In genomic region chr9:77617751-77618150, GRCm38 (mm10) we compare ENCODE assay signal across 26 mouse cellular contexts. TPM values are rescaled to one million over a fixed set of nuclear protein-coding genes. Genes with fewer than 3 reads are reported as not detected.
DNase-seq lines count a peak whose midpoint lies in the region; ATAC-seq and TF ChIP-seq lines count a peak whose summit lies in the region.
"Had no signal": no experiment of that assay in that cellular context is flagged by ENCODE, and none has a peak within 500 bp of the region (broad histone marks: within the 10 kb centered on the region; RNA-seq: fewer than 3 reads in every experiment).

No protein-coding gene starts in this region.

- no peak overlapping the region for H3K4me3 ChIP-seq in heart, adult 2 months
- H3K4me3 ChIP-seq in heart, embryonic 12.5 days: no peak overlapping the region
- H3K4me3 ChIP-seq in heart, postnatal 0 days (ENCODE audit: low read depth, low read length): no peak overlapping the region
- H3K4me3 ChIP-seq in heart, embryonic 11.5 days (ENCODE audit: low read depth, low read length): no peak overlapping the region
- H3K4me3 ChIP-seq: embryonic facial prominence, embryonic 12.5 days; embryonic facial prominence, embryonic 15.5 days had no signal

- H3K4me1 ChIP-seq in heart, adult 2 months (ENCODE audit: control insufficient read depth, insufficient read depth, low read length): peaks cover 7% of the 10 kb centered on the region
- H3K4me1 ChIP-seq in heart, embryonic 12.5 days (replicated peaks): peaks cover 16% of the 10 kb centered on the region
- peaks cover 22% of the 10 kb centered on the region for H3K4me1 ChIP-seq in heart, postnatal 0 days (ENCODE audit: control insufficient read depth, insufficient read depth)
- H3K4me1 ChIP-seq in heart, embryonic 11.5 days (ENCODE audit: control insufficient read depth, insufficient read depth, low read length): no peaks in the 10 kb centered on the region
- H3K4me1 ChIP-seq: embryonic facial prominence, embryonic 12.5 days; embryonic facial prominence, embryonic 15.5 days had no signal

- H3K9me3 ChIP-seq in heart, embryonic 12.5 days (replicated peaks): no peaks in the 10 kb centered on the region
- 0 out of 2 replicates have a peak, but pooled peaks cover 5% of the 10 kb centered on the region for H3K9me3 ChIP-seq in heart, postnatal 0 days (replicated peaks; ENCODE audit: control insufficient read depth, low read length)
- no peaks in the 10 kb centered on the region for H3K9me3 ChIP-seq in heart, embryonic 11.5 days (replicated peaks; ENCODE audit: control insufficient read depth, low read length)
- H3K9me3 ChIP-seq: embryonic facial prominence, embryonic 15.5 days had no signal

- H3K4me2 ChIP-seq in heart, embryonic 12.5 days: no peak overlapping the region
- no peak overlapping the region for H3K4me2 ChIP-seq in heart, postnatal 0 days (ENCODE audit: low read depth, low read length)
- H3K4me2 ChIP-seq in heart, embryonic 11.5 days: no peak overlapping the region
- H3K4me2 ChIP-seq: embryonic facial prominence, embryonic 12.5 days; embryonic facial prominence, embryonic 15.5 days; hindbrain, embryonic 14.5 days had no signal

- no peak for DNase-seq in heart, adult 2 months
- DNase-seq in heart, postnatal 0 days (ENCODE audit: low spot score): peak; percentile 52
- peak; percentile 5 for DNase-seq in retina, embryonic 14.5 days (ENCODE audit: low spot score)
- no peak for DNase-seq in retina, postnatal 1 day
- DNase-seq: adrenal gland, adult 2 months; adrenal gland, postnatal 14 days; cerebellum, adult 11 months; cerebellum, adult 2 months; cerebellum, adult 9-11 months; cerebellum, postnatal 25 days; forebrain, postnatal 0 days; gastrocnemius, postnatal 25 days; kidney, adult 18-20 months had no signal

- H3K79me2 ChIP-seq in heart, adult 2 months (replicated peaks; ENCODE audit: control insufficient read depth, insufficient read depth, low read length): no peaks in the 10 kb centered on the region

- intact Hi-C loops in heart, adult 2 months (cut with DNase I): no loop called here

- no peak overlapping the region for H3K9ac ChIP-seq in heart, adult 2 months (ENCODE audit: low read depth, low read length)
- no peak overlapping the region for H3K9ac ChIP-seq in heart, embryonic 12.5 days
- no peak overlapping the region for H3K9ac ChIP-seq in heart, postnatal 0 days (replicated peaks; ENCODE audit: low read depth, low read length)
- no peak overlapping the region for H3K9ac ChIP-seq in heart, embryonic 11.5 days (ENCODE audit: low read depth, low read length)
- H3K9ac ChIP-seq: embryonic facial prominence, embryonic 12.5 days; embryonic facial prominence, embryonic 15.5 days; forebrain, postnatal 0 days; hindbrain, embryonic 14.5 days had no signal

- TF ChIP-seq CTCF in heart, adult 2 months (IDR thresholded peaks at IDR 0.05): no peak
- no peak for TF ChIP-seq CTCF in heart, postnatal 0 days (IDR thresholded peaks at IDR 0.05; ENCODE audit: low read depth)

- TF ChIP-seq EP300 in heart, adult 2 months (IDR thresholded peaks at IDR 0.05; ENCODE audit: insufficient read depth, low read depth, low read length): 0 out of 2 replicates have a peak, but pooled peaks have one; percentile 41
- TF ChIP-seq EP300 in heart, postnatal 0 days (IDR thresholded peaks at IDR 0.05; ENCODE audit: low read depth): no peak

- no peak for TF ChIP-seq POLR2A in heart, adult 2 months (IDR thresholded peaks at IDR 0.05; ENCODE audit: insufficient read depth, low read depth, low read length)

- H3K27ac ChIP-seq in heart, adult 2 months: peak overlapping the region; percentile 20; the same call in 1 of the 2 replicates
- H3K27ac ChIP-seq in heart, embryonic 12.5 days (ENCODE audit: poor library complexity, severe bottlenecking): no peak overlapping the region
- H3K27ac ChIP-seq in heart, postnatal 0 days (ENCODE audit: low read depth): peak overlapping the region; percentile 14
- H3K27ac ChIP-seq in heart, embryonic 11.5 days (ENCODE audit: low read depth, low read length): no peak overlapping the region
- H3K27ac ChIP-seq: embryonic facial prominence, embryonic 12.5 days; embryonic facial prominence, embryonic 15.5 days; hindbrain, embryonic 14.5 days; hindbrain, postnatal 0 days had no signal

- H3K36me3 ChIP-seq in heart, adult 2 months (ENCODE audit: control insufficient read depth, insufficient read depth, low read length): peaks cover 3% of the 10 kb centered on the region; the same call in 1 of the 2 replicates
- no peaks in the 10 kb centered on the region for H3K36me3 ChIP-seq in heart, embryonic 12.5 days
- H3K36me3 ChIP-seq in heart, postnatal 0 days (replicated peaks; ENCODE audit: control insufficient read depth, insufficient read depth, low read length): no peaks in the 10 kb centered on the region
- H3K36me3 ChIP-seq in heart, embryonic 11.5 days (ENCODE audit: control insufficient read depth, insufficient read depth, low read length): no peaks in the 10 kb centered on the region
- H3K36me3 ChIP-seq: embryonic facial prominence, embryonic 12.5 days; embryonic facial prominence, embryonic 15.5 days had no signal

- ATAC-seq in heart, embryonic 12.5 days (ENCODE audit: insufficient number of reproducible peaks, low FRiP score): no peak
- peak; percentile 82 for ATAC-seq in heart, postnatal 0 days (ENCODE audit: insufficient read depth, low read depth)
- ATAC-seq in heart, embryonic 11.5 days (replicated peaks; ENCODE audit: insufficient number of reproducible peaks, low FRiP score, low TSS enrichment): no peak
- ATAC-seq: CD4-positive, CD25-positive, alpha-beta regulatory T cell, adult 4 months; forebrain, embryonic 14.5 days; forebrain, postnatal 0 days; hindbrain, postnatal 0 days; inflammation-experienced regulatory T-cells, adult 6 months; intestine, embryonic 16.5 days had no signal

- H3K27me3 ChIP-seq in heart, adult 2 months (ENCODE audit: control insufficient read depth, insufficient read depth, low read length): no peaks in the 10 kb centered on the region
- H3K27me3 ChIP-seq in heart, embryonic 12.5 days (replicated peaks): no peaks in the 10 kb centered on the region
- H3K27me3 ChIP-seq in heart, postnatal 0 days (ENCODE audit: control insufficient read depth, insufficient read depth, low read length): no peaks in the 10 kb centered on the region
- H3K27me3 ChIP-seq in heart, embryonic 11.5 days (ENCODE audit: control insufficient read depth, insufficient read depth, low read length): no peaks in the 10 kb centered on the region
- H3K27me3 ChIP-seq: embryonic facial prominence, embryonic 12.5 days; embryonic facial prominence, embryonic 15.5 days had no signal

- WGBS in heart, adult 2 months: 42% methylated on average over 6 of the region's 6 CpGs
- WGBS in heart, embryonic 12.5 days: 49% methylated on average over 6 of the region's 6 CpGs
- 26% methylated on average over 6 of the region's 6 CpGs for WGBS in heart, postnatal 0 days
- 61% methylated on average over 6 of the region's 6 CpGs for WGBS in heart, embryonic 11.5 days (ENCODE audit: insufficient replicate concordance)

RNA-seq across cellular contexts. Expression of gene Klhl31, which starts 18.5 kb away (rescaled TPM):
- total RNA-seq in heart, adult 2 months (2021): 100 to 1,000 TPM; 116 to 122 TPM
- polyA plus RNA-seq in heart, adult 2 months (2012; rRNA removed): 22.4 and 49.2 TPM in 2 replicates
- polyA plus RNA-seq in heart, embryonic 12.5 days (2016; fragmentation: Nextera tagmentation; extraction: Ambion mirVana): 59.4 and 62.3 TPM in 2 replicates
- 75.3 and 80.7 TPM in 2 replicates for total RNA-seq in heart, postnatal 0 days (2014; rRNA removed; ENCODE audit: low replicate concordance)
- 66.8 TPM in 2 replicates for polyA plus RNA-seq in heart, postnatal 0 days (2015; fragmentation: Nextera tagmentation; extraction: Ambion mirVana)
- polyA plus RNA-seq in heart, embryonic 11.5 days (2014; fragmentation: Nextera tagmentation; extraction: Ambion mirVana): 50.5 and 64.4 TPM in 2 replicates
- total RNA-seq: common myeloid progenitor, adult 5-6 weeks; granulocyte monocyte progenitor cell, adult 5-6 weeks; MEL had no signal
- polyA plus RNA-seq: adrenal gland, adult 2 months; CD4-positive, CD25-positive, alpha-beta regulatory T cell, adult 4 months had no signal

Comparison
In these comparisons a context has a peak if more than half of its experiments do, and no peak if none do; other contexts are left out.
1. DNase-seq: peak in heart, postnatal 0 days (single experiment) and retina, embryonic 14.5 days (single experiment); none in heart, adult 2 months (0 of 2) and retina, postnatal 1 day (single experiment).
2. H3K27ac ChIP-seq: peak in heart, adult 2 months (single experiment) and heart, postnatal 0 days (single experiment); none in heart, embryonic 12.5 days (single experiment) and heart, embryonic 11.5 days (single experiment).